Mouse (Mus musculus): ENCODE measurements around the gene Gm17359. TPM values are rescaled to one million over a fixed set of nuclear protein-coding genes. Genes with fewer than 3 reads are reported as not detected.

Gene Gm17359
- polyA plus RNA-seq, 2 experiments, result not detected

- ATAC-seq (ENCODE audit: insufficient read depth), result no peak
Observed at GRCm38 (mm10) chr3:79299401-79299800, 37.1 kb upstream of the Gm17359 start.

GRCm38 (mm10) chr3:79308605-79309004, 27.9 kb upstream of the Gm17359 start:
- no peak overlapping the region for H3K4me2 ChIP-seq (ENCODE audit: low read depth)
- no peak overlapping the region for H3K9ac ChIP-seq (replicated peaks)
- H3K4me1 ChIP-seq (replicated peaks; ENCODE audit: control insufficient read depth in 2 of 2, insufficient read depth in 2 of 2, low read length in 1 of 2), result no peaks in the 10 kb centered on the region
- no peaks in the 10 kb centered on the region for H3K9me3 ChIP-seq (ENCODE audit: control insufficient read depth, low read length)
- no peak overlapping the region for H3K4me3 ChIP-seq (ENCODE audit: insufficient read depth in 1 of 2, low read depth in 2 of 2, low read length in 2 of 2)
- no peaks in the 10 kb centered on the region for H3K36me3 ChIP-seq (replicated peaks; ENCODE audit: control insufficient read depth, insufficient read depth, low read depth)
- WGBS (ENCODE audit: insufficient replicate concordance), result 63% methylated on average over 4 of the region's 4 CpGs
- no peaks in the 10 kb centered on the region for H3K27me3 ChIP-seq (ENCODE audit: control insufficient read depth, insufficient read depth, low read length)
- H3K27ac ChIP-seq, result no peak overlapping the region
- no peak for DNase-seq (ENCODE audit: low read depth in 3 of 3, low spot score in 3 of 3)
- TF ChIP-seq CTCF (IDR thresholded peaks at IDR 0.05; ENCODE audit: low read depth), result no peak
- ATAC-seq (ENCODE audit: insufficient read depth), result no peak

More at GRCm38 (mm10) chr3:79299401-79299800, 37.1 kb upstream of the Gm17359 start:
- no peak overlapping the region for H3K4me3 ChIP-seq (ENCODE audit: insufficient read depth in 1 of 2, low read depth in 2 of 2, low read length in 2 of 2)
- TF ChIP-seq EP300 (IDR thresholded peaks at IDR 0.05; ENCODE audit: low read depth) (no peak), CTCF (IDR thresholded peaks at IDR 0.05; ENCODE audit: low read depth) (no peak)
- H3K27ac ChIP-seq, result no peak overlapping the region
- 68% methylated on average over 15 of the region's 15 CpGs for WGBS (ENCODE audit: insufficient replicate concordance)
- 0 out of 4 replicates have a peak, but pooled peaks cover 0 to 2% of the 10 kb centered on the region in 2 experiments for H3K4me1 ChIP-seq (replicated peaks; ENCODE audit: control insufficient read depth in 2 of 2, insufficient read depth in 2 of 2, low read length in 1 of 2)
- no peaks in the 10 kb centered on the region for H3K27me3 ChIP-seq (ENCODE audit: control insufficient read depth, insufficient read depth, low read length)
- H3K9ac ChIP-seq (replicated peaks), result no peak overlapping the region
- no peak overlapping the region for H3K4me2 ChIP-seq (ENCODE audit: low read depth)
- no peaks in the 10 kb centered on the region for H3K9me3 ChIP-seq (ENCODE audit: control insufficient read depth, low read length)
- H3K36me3 ChIP-seq (replicated peaks; ENCODE audit: control insufficient read depth, insufficient read depth, low read depth), result no peaks in the 10 kb centered on the region
- no peak for DNase-seq (ENCODE audit: low read depth in 3 of 3, low spot score in 3 of 3)

- H3K36me3 ChIP-seq (replicated peaks; ENCODE audit: control insufficient read depth, insufficient read depth, low read depth), result no peaks in the 10 kb centered on the region
- H3K9me3 ChIP-seq (ENCODE audit: control insufficient read depth, low read length), result no peaks in the 10 kb centered on the region
- no peaks in the 10 kb centered on the region for H3K4me1 ChIP-seq (replicated peaks; ENCODE audit: control insufficient read depth in 2 of 2, insufficient read depth in 2 of 2, low read length in 1 of 2)
- no peak overlapping the region for H3K4me2 ChIP-seq (ENCODE audit: low read depth)
- H3K4me3 ChIP-seq (ENCODE audit: insufficient read depth in 1 of 2, low read depth in 2 of 2, low read length in 2 of 2), result no peak overlapping the region
- no peak overlapping the region for H3K27ac ChIP-seq
- no peak overlapping the region for H3K9ac ChIP-seq (replicated peaks)
- 54% methylated on average over 7 of the region's 7 CpGs for WGBS (ENCODE audit: insufficient replicate concordance)
- DNase-seq (ENCODE audit: low read depth in 3 of 3, low spot score in 3 of 3) (no peak), ATAC-seq (ENCODE audit: insufficient read depth) (no peak)
- TF ChIP-seq CTCF (IDR thresholded peaks at IDR 0.05; ENCODE audit: low read depth), result no peak
- TF ChIP-seq EP300 (IDR thresholded peaks at IDR 0.05; ENCODE audit: low read depth), result no peak
- no peaks in the 10 kb centered on the region for H3K27me3 ChIP-seq (ENCODE audit: control insufficient read depth, insufficient read depth, low read length)
Observed at GRCm38 (mm10) chr3:79310184-79310583, 26.3 kb upstream of the Gm17359 start.

- no peaks in the 10 kb centered on the region for H3K36me3 ChIP-seq (replicated peaks; ENCODE audit: control insufficient read depth, insufficient read depth, low read depth)
- no peaks in the 10 kb centered on the region for H3K27me3 ChIP-seq (ENCODE audit: control insufficient read depth, insufficient read depth, low read length)
- TF ChIP-seq EP300 (IDR thresholded peaks at IDR 0.05; ENCODE audit: low read depth), result no peak
- no peak for TF ChIP-seq CTCF (IDR thresholded peaks at IDR 0.05; ENCODE audit: low read depth)
- no peaks in the 10 kb centered on the region for H3K9me3 ChIP-seq (ENCODE audit: control insufficient read depth, low read length)
- DNase-seq (ENCODE audit: low read depth in 3 of 3, low spot score in 3 of 3) (no peak), ATAC-seq (ENCODE audit: insufficient read depth) (no peak)
- H3K4me3 ChIP-seq (ENCODE audit: insufficient read depth in 1 of 2, low read depth in 2 of 2, low read length in 2 of 2), result no peak overlapping the region
- H3K4me1 ChIP-seq (replicated peaks; ENCODE audit: control insufficient read depth in 2 of 2, insufficient read depth in 2 of 2, low read length in 1 of 2), result no peaks in the 10 kb centered on the region
- H3K9ac ChIP-seq (replicated peaks), result no peak overlapping the region
- no peak overlapping the region for H3K27ac ChIP-seq
- no peak overlapping the region for H3K4me2 ChIP-seq (ENCODE audit: low read depth)
Observed at GRCm38 (mm10) chr3:79311895-79312294, 24.6 kb upstream of the Gm17359 start.

- Histone ChIP-seq H3K9me3 (ENCODE audit: control insufficient read depth, low read length) (no peaks in the 10 kb centered on the region), H3K27ac (no peak overlapping the region), H3K36me3 (replicated peaks; ENCODE audit: control insufficient read depth, insufficient read depth, low read depth) (no peaks in the 10 kb centered on the region), H3K4me2 (ENCODE audit: low read depth) (no peak overlapping the region), H3K4me3 (ENCODE audit: insufficient read depth in 1 of 2, low read depth in 2 of 2, low read length in 2 of 2) (no peak overlapping the region), H3K27me3 (ENCODE audit: control insufficient read depth, insufficient read depth, low read length) (no peaks in the 10 kb centered on the region), H3K4me1 (replicated peaks; ENCODE audit: control insufficient read depth in 2 of 2, insufficient read depth in 2 of 2, low read length in 1 of 2) (no peaks in the 10 kb centered on the region), H3K9ac (replicated peaks) (no peak overlapping the region)
- TF ChIP-seq CTCF (IDR thresholded peaks at IDR 0.05; ENCODE audit: low read depth), result no peak
- no peak for TF ChIP-seq EP300 (IDR thresholded peaks at IDR 0.05; ENCODE audit: low read depth)
- ATAC-seq (ENCODE audit: insufficient read depth) (no peak), DNase-seq (ENCODE audit: low read depth in 3 of 3, low spot score in 3 of 3) (no peak)
- 54% methylated on average over 10 of the region's 10 CpGs for whole genome bisulfite sequencing (ENCODE audit: insufficient replicate concordance)
Observed at GRCm38 (mm10) chr3:79314006-79314698, 22.3 kb upstream of the Gm17359 start.

Measured in liver, embryonic 14.5 days (tissue).